Mouse (Mus musculus): ENCODE measurements around the gene Lrwd1.

DNA sequence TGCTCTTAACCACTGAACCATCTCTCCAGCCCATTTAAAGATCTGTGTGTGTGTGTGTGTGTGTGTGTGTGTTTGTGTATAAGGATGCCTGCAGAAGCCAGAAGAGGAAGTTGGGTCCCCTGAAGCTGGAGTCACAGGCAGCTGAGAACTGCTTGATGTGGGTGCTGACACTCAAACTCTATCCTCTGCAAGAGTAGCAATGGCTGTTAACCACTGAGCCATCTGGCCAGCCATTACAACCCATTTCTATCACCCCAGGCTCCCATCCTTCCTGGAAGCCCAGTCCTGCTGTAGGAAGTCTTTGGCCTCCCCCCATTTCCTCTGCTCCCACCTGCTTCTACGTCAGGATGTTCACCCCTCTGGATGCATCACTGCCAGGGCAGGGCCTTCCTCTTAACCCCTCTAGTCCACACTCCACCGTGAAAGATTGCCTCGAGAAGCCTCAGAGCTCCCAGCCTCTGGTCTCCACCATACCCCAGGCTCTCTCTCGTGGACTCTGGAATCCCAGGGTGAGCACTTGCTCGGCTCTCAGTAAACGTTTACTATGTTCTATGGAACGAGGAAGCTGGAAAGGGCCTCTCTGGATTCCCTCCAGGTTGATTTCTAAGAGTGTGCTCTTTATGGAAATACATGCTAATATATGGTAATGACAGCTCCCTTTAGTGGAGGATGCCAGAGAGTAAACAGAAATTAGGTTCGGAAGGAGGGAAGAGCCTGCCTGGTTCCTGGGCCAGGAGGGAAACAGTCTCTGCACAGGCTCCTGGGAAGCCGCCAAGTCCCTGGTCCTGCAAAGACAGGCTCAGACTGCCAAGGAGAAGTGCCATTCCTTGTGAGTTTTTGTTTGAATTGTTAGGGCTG lies 38.0 kb upstream of the Lrwd1 start:
- TF ChIP-seq POLR2A (IDR thresholded peaks at IDR 0.05; ENCODE audit: borderline replicate concordance, extremely low read depth, low read depth, low read length) (no peak), CTCF (IDR thresholded peaks at IDR 0.05; ENCODE audit: insufficient read depth, low read length) (no peak)

Measured in lung, adult 2 months (tissue).